Mouse (Mus musculus) T-cell, adult 2 months (primary cell): ENCODE data around the gene Cd4.
"Not testable (repeated sequence)": the region's sequence is repeated elsewhere in the genome, so short reads cannot be mapped to it uniquely, and the experiment has no call there.

ENCODE experiments used
- DNase-seq: peaks from one replicate; pipeline ENCODE4 v3.0.0; 2022; ENCODE audit warnings: low spot score

Gene Cd4

DNA sequence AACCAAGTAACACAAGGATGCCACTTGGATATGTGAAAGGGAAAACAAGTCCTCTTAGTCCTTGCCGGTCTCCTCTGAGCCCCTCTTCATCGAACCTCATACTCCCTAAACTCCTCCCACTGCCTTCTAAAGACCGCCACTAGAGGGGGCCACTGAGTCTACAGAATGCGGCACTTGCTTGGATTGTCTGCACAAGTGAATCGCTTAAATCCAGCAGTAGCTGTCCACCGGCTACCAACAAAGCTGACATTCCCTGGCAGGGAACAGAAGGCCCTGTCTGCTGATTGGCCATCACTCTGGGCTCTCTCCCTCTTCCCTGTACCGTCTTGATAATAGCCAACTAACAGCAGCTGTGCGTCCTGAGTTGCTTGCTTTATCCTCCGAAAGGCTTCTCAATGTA, 40.7 kb downstream of the Cd4 start:
- DNase-seq = peak; percentile 88

DNA sequence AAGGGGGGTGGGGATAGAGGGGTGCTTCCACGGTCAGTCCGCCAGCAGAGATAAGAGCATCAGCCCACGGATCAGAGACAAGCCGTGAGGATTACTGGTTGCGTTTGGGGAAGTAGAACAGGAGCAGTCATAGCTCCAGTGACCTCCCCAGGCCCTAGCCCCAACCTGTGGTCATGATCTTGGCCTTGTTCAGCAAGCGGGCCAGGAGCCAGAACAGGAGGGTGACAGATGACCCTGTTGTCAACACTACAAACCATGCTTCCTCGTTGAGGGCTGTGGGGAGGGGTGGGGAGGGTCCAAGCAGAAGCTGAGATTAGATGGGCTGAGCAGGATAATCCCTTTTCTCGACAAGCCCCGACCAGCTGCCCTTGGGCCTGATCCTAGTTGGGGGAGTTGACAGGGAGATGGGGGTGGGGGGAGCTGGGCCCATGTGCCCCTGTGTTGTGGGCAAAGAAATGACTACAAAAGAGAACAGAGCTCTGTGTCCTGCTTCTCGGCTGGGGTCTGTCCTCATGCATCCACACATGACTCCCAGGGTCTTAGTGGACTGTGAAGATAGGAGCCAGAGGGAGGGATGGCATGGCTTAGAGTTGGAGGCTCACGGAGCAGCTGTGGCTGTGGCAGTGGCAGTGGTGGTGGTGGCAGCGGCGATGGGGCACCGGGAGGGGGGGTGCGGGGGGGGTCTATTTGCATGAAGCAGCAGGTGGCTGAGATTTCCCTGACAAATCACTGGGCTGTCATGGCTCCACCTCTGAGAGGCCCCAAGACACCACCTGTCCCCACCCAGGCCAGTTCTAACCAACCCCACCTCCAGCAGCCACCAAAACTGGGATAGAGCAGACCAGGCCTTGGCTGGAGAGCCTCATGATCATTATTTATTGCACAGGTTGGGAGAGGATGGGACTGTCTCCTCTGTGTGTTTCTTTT, 47.5 kb downstream of the Cd4 start, which contains the start of gene Gnb3:
Gnb3 (minus strand) TSS at position 35 of the 927 bp plus-strand sequence.
- DNase-seq = no peak

DNA sequence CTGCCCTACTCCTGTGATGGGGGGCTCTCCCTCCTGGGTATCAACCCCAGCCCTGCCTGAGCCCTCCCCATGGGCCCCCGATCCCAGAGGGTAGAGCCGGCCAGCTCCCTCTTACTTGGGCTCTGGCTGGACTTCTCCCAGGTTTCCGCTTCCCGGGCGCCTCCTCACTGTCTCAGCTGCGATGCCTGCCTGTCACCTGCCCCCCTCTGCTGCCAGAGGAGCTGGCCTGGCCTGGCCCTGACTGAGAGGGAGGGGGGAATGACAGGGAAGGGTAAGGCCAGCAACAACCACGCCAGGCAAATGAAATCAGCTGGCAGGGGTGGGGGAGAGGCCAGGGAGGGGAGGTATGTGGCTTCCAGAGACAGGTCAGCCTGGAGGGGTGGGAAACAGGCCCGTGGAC, 48.2 kb downstream of the Cd4 start:
- no peak for DNase-seq

DNA sequence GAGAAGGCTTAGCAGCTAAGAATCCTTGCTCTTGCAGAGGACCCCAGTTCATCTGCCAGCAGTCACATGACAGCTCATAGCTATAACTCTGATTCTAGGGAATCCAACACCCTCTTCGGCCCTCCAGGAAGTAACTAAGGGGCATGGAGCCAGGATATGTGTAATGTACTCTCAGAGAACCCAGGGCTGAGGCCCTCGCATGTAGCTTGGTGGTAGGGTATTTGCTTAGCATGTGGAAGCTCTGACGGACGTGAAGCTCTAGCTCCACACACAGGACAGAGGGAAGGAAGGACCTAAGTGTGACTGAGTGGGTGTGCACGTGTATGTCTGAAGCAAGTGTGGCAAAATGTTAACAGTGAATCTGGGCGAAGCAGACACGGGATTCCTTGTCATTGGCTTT, 51.6 kb downstream of the Cd4 start:
- no peak for DNase-seq

DNA sequence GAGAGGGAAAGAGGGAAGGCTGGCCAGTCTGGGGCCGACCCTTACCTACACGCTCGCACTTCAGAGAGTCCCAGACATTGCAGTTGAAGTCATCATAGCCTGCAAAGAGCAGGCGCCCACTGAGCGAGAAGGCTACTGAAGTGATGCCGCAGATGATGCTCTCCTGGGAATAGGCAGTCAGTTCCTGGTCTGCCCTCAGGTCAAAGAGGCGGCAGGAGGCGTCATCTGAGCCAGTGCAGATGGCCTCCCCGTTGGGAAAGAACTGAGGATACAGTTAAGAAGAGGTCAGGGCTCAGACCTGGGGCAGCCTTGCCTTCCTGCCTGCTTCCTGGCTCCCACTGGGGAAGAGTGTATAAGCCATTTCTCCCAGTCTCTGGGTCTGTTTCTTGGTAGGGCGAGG, 52.5 kb downstream of the Cd4 start:
- no peak for DNase-seq

DNA sequence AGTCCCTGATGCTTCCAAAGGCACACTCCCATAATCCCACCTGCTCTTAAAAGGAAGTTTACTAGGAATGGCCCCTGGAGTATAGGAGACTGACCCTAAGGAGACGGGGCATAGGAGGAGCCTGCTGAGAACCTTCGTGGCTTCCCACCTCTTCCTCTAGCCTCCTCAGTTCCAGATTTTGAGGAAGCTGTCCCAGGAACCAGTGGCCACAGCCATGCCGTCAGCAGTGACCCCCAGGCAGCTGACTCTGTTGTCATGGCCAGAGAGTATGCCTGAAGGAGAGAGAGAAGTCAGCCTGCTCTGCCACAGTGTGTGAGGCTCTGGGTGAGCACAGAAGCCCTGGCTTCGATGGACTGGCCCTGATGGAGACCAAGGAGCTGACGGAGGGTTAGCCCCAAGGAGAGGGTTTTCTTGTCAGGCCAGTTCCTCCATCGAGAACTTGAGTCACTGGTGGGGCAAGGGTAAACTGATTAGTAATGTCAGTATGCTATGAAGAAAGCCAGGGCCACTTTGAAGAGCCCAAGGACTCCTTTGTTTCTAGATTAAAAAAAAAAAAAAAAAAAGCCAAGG, 53.4 kb downstream of the Cd4 start:
- DNase-seq = no peak

DNA sequence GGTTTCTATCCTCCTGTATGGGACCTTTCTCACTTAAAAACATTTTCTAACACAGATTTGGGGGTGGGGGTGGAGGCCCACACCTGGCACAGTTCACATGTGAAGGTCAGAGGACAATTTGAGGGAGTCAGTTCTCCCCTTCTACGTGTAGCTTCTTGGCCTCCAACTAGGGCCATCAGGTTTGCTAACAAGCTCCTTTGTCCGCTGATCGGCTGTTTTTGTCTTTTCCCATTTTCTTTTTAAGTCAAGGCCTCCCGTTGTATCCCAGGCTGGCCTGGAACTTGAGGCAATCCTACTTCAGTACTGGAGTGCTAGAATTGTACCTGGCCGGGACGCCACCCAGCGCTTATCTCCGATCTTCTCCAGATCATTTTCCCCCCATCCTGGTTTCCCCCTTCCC, 56.4 kb downstream of the Cd4 start:
- no peak for DNase-seq

DNA sequence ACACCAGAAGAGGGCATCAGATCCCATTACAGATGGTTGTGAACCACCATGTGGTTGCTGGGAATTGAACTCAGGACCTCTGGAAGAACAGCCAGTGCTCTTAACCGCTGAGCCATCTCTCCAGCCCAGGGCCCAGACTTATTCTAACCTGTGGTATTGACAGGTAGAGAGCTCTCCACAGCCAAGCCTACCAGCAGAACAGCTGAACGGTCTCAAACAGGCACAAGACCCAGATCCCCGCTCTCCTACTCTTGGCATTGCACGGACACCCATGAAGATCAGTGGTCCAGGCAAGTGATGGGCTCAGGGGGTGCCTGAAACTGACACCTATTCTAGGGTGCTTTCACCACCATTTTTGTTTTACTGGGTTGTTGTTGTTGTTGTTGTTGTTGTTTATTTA, 56.8 kb downstream of the Cd4 start:
- not testable (repeated sequence) for DNase-seq

DNA sequence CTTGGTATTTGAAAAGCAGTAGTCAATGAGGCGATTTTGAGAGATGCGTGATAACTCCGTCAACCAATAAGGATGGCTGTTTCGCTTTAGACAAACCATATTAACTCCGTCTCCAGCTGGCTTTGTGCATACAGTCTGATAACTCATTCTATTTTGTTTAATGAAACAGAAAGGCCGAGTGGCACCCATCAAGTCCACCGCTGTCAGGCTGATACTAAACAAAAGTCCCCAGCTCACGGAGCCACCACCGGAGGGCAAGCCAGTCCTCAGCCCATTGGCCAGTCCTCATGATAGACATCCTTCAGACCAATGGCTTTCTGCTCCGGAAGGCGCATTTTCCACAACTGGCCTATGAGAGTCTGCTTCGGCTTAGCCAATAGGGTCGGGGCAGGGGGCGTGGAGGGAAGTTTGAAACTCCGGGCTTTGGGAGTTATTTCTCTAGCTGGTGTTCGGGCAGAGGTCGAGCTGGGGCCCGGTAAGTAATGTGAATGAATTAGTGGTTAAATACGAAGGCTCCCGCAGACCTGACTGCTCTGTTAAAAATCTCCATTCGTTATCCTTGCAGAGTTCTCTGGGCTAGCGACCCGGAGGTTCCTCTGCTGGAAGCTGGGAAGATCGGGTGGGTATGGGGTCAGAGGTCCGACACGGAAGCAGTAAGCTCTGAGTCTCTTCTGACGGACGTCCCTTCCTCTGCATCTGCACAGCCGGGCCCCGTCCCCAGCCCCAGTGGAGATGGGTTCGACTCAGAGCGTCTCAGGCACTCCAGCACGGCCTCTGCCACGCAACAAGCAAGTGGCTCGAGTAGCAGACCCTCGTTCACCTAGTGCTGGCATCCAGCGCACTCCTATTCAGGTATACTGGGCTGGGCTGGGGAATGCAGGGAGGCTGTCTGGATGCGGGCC, 58.0 kb downstream of the Cd4 start:
- peak; percentile 90 for DNase-seq

DNA sequence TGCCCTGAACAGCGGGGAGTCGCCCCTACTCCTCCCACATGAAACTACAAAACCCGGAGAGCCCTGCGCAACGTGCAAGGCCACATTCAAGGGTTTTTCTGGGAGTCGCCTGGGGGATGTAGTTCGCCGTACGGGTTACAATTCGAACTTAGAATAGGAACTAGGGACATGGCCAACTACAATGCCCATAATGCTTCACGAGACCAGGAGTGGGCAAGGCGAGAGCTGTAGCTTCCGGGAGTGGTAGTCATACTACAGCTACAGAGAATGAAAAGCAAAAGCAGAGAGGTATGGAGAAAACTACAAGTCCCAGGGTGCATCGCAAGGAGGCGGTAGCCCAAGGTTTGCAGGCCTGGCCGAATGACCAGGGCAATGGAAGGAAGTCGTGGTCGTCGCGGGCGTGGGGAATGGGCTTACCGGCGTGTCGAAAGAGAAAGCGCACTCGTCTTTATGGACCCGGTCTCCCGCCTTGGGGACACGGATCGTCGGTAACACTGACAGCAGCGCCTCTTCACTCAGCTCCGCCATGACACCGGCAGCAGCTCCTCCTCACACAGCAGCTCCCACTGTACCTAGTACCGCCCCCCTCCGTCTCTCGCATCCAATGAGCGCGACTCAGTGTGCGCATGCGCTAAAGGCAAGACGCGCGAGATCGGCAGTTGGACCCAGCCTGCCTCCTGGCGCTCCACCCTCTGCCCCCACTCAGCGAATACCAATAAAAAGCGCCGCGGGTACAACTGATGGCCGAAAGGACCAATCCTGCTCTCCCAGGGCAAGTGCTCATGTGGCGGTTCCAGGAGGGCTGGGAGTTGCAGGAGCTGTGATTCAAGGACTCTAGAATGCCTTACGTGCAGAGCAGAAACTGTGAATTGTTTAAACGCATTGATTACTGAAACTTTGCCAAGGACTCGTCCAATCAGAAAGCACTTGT, 58.9 kb downstream of the Cd4 start, which contains the start of the genes Usp5 and Cdca3:
Usp5 (minus strand) TSS at position 617 of the 931 bp plus-strand sequence.
Cdca3 (plus strand) TSS at position 680 of the 931 bp plus-strand sequence.
- DNase-seq = peak; percentile 100

DNA sequence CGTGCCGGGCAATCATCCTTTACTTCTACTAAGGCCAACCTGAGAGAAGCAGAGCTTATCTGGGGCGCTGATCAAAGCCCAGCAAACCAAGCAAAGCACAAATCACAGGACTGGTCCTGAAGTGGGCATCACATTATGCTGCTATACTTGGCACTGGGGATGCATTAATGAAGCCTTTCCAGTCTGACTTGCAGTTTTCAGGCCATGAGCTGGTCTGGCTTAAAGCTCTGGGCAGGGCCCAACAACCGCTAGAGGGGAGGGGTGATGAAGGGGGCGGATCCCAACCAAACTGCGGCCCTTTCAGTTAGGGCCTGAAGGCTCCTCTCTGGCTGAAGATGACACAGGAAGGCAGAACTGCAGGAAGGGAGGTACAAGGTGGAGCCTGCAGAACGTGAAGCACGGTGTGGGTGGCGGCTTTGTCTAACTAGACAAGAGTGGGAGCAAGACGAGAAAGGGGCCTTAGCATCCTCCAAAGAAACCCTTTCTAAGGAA, 59.9 kb downstream of the Cd4 start:
- DNase-seq = peak; percentile 20

DNA sequence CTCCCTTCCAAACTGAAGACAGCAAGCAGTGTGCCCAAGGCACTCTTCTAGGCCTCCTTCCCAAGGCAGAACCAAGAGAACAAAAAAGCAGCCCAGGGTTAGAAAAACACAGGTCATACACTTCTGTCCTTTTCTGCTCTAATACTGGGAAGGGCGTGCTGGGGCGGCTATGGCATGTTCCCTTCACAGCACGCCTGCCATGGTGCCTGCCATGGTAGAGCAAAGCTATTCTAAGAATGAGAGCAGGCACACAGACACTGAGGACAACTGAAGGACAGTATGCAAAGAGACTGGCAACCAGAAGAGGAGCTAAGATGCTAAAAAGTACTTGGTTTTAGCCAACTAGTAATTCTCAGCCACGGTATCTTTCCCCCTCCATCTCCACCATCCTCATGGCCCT, 66.0 kb downstream of the Cd4 start:
- no peak for DNase-seq

DNA sequence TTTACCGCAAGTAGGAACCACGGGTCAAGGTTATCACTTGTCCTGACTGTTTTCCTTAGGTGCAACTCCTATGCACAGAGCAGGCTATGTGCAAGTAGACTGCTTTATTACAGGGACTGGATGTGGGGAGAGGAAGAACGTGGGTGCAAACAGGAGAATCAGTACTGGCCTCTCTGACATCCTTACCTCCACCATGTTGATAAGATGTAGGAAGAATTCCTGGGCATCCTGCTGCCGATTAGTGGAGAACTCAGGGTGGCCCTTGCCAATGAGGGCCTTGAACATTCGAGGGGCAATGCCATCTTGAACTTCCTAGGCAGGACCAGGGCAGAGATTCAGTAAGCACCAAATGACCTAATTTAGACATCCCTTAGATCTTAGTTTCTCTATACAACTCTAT, 67.1 kb downstream of the Cd4 start:
- no peak for DNase-seq

DNA sequence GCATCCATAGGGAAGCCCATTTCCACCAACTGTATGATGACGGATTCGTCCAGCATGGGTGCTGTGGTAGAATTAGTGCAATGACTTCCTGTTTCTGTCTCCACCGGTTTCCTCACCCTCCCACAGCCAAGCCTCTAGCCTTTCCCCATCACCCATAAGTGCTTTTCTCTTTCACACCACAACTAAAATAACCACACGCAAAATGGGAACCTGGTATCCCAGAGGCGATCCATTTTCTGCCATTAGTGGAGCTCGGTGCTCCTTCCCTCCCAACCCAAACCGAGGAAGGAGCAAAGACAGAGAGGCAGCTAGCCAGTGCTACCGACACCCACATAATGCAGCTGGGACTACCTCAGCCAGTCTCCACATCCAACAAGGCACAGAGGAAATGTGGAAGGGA, 70.0 kb downstream of the Cd4 start:
- DNase-seq = no peak

DNA sequence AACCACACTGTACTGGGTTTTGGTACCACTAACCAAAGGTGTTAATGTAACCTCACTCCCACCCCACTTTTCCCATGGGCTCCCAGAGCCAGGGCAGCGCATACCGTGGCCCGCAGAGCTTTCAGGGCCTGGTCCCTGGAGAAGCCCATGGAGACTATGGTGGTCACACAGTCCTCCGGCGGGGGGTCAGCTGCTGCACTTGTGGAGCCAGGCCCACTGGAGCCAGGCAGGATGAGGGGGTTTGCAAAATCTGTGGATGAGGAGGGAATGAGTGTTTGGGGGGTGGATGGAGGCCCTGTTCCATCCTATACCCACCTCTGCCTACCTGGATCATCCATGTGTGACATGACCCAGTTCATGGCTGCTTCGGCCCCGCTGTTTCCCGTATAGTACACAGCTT, 70.5 kb downstream of the Cd4 start:
- DNase-seq = no peak

DNA sequence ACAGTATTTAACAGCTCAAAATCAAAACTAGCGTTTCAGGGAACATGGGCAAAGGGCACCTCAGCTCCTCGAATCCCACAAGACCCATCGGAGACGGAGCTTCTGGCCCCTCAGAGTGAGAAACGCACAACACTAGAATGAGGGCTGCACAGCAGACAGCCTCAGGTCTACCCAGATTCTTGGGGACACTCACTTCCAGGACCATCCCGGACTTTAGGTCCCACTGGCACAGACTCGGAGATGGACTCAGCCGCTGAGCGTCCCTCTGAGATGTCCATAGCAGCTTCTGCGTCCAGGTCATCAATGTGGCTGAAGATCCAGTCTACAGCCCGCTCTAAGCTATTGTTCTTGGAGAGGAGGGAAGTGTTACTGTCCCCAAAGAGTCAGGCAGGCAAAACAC, 70.9 kb downstream of the Cd4 start:
- DNase-seq = no peak

DNA sequence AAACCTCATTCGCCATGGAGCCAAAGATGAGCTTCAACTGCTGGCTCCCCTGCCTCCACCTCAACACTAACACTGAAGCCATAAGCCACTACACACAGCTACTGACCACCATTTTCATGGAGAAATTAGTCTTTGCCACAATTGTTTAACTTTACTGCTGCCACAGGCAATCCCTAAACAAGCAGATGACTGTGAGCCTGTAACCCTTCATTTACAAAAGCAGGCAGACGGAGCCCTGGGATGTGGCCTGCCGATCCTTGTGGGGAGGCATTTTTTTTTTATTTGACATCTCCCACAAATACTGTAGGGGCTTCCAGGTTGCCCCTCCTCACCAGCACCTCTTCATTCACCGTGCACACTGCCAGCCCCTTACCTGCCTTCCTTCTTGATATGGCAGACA, 71.4 kb downstream of the Cd4 start:
- no peak for DNase-seq

DNA sequence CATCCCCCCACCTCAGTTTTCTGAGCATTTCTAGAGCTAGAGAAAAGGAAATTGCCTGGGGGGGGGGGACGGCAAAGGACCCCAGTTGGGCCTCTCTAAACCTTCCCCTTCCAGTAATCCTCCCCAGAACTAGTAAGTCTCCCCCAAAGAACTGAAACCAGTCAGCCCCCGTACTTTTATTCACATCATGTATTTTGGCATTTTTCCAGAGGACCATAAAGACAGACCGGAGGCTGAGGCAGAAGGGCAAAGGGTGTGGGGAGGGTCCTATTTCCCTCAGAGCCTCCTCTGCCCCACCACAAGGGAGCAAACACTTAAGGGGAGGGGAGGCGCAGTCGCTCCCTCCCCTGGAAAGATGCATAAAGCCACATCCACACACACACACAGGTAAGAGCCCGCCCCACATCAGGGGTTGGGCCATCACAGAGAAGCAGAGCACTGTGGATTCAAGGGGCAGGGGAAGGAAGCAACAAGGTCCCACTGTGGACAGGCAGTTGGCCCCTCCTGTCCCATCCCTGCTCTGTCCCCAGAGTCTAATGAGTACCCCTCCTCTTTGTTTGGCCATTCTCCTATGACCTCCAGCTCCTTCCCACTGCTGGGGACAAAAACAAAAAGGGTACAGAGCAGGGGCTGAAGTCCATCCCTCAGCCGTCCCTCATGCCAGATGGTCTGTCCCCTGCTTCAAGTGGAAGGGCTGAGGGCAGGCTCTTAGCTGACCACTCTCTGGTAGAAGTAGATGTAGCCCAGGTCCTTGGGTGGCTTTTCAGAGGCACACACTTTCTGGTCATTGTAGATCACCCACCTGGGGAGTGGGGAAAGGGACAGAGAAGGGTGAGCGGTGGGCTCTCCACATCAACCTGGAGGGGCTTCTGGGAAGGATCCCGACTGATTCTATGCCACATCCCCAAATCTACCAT, 72.9 kb downstream of the Cd4 start:
- DNase-seq = no peak
